Mouse (Mus musculus) myocyte (in vitro differentiated cells): ENCODE measurements around the gene Ctf1. TPM values are rescaled to one million over a fixed set of nuclear protein-coding genes. Genes with fewer than 3 reads are reported as not detected.

Experiments used
- H3K27me3 ChIP-seq: one replicate; pipeline ENCODE4 v1.6.1; 2011; ENCODE audit not compliant: control insufficient read depth, insufficient read depth, insufficient read length
- H3K36me3 ChIP-seq: one replicate; pipeline ENCODE4 v1.6.1; 2011; ENCODE audit not compliant: control insufficient read depth, insufficient read depth
- H3K4me2 ChIP-seq: one replicate; pipeline ENCODE4 v1.6.1; 2011; ENCODE audit warnings: low read depth, control low read depth
- H3K4me3 ChIP-seq: one replicate; pipeline ENCODE4 v1.5.1; 2011; ENCODE audit warnings: mild to moderate bottlenecking, control low read depth, moderate library complexity
- H3K79me2 ChIP-seq: one replicate; pipeline ENCODE4 v1.6.1; 2011; ENCODE audit not compliant: control insufficient read depth, insufficient read depth
- H3ac ChIP-seq: one replicate; pipeline ENCODE4 v1.6.1; 2011; ENCODE audit not compliant: control insufficient read depth, insufficient read length
- CEBPB ChIP-seq: IDR thresholded peaks from 2 replicates; pipeline ENCODE4 v1.6.1; 2011; ENCODE audit warnings: mild to moderate bottlenecking, moderate library complexity; ENCODE audit not compliant: poor library complexity, insufficient read depth, severe bottlenecking
- E2F4 ChIP-seq: IDR thresholded peaks from one replicate; pipeline ENCODE4 v1.6.1; 2011; ENCODE audit warnings: mild to moderate bottlenecking, control low read depth, moderate library complexity; ENCODE audit not compliant: insufficient read depth
- MAX ChIP-seq: IDR thresholded peaks from one replicate; pipeline ENCODE4 v1.6.1; 2011; ENCODE audit warnings: low read depth, mild to moderate bottlenecking, control low read depth
- MYOD1 ChIP-seq, 3 experiments: IDR thresholded peaks; one replicate each; pipeline ENCODE4 v1.6.1; 2011; ENCODE audit warnings: control low read depth in 2 of 3, low read depth in 2 of 3, mild to moderate bottlenecking in 2 of 3, moderate library complexity in 1 of 3; ENCODE audit not compliant: insufficient read length in 2 of 3, control insufficient read depth in 1 of 3
- MYOG ChIP-seq, 3 experiments: IDR thresholded peaks; one replicate each; pipeline ENCODE4 v1.6.1; 2011; ENCODE audit warnings: control low read depth in 2 of 3, low read depth in 2 of 3, mild to moderate bottlenecking in 2 of 3; ENCODE audit not compliant: insufficient read length in 2 of 3, control insufficient read depth in 1 of 3, insufficient read depth in 1 of 3
- POLR2A ChIP-seq: IDR thresholded peaks from one replicate; pipeline ENCODE4 v1.6.1; 2011; ENCODE audit warnings: low read depth, mild to moderate bottlenecking, control low read depth, moderate library complexity; ENCODE audit not compliant: insufficient read length
- POLR2AphosphoS2 ChIP-seq: IDR thresholded peaks from one replicate; pipeline ENCODE4 v1.6.1; 2011; ENCODE audit warnings: low read depth, control low read depth; ENCODE audit not compliant: insufficient read length
- REST ChIP-seq: IDR thresholded peaks from one replicate; pipeline ENCODE4 v1.6.1; 2011; ENCODE audit warnings: mild to moderate bottlenecking, control low read depth, moderate library complexity; ENCODE audit not compliant: insufficient read depth, insufficient read length
- SRF ChIP-seq: IDR thresholded peaks from one replicate; pipeline ENCODE4 v1.6.1; 2011; ENCODE audit warnings: low read depth; ENCODE audit not compliant: control insufficient read depth, insufficient read length
- TCF12 ChIP-seq: IDR thresholded peaks from one replicate; pipeline ENCODE4 v1.6.1; 2011; ENCODE audit warnings: mild to moderate bottlenecking, control low read depth; ENCODE audit not compliant: poor library complexity, insufficient read depth, severe bottlenecking
- TCF3 ChIP-seq: IDR thresholded peaks from one replicate; pipeline ENCODE4 v1.6.1; 2011; ENCODE audit warnings: low read depth, control low read depth; ENCODE audit not compliant: insufficient read length
- USF1 ChIP-seq: IDR thresholded peaks from one replicate; pipeline ENCODE4 v1.6.1; 2011; ENCODE audit warnings: low read depth, mild to moderate bottlenecking, control low read depth, moderate library complexity
- polyA plus RNA-seq: library from polyadenylated mRNA; unstranded; fragments of >200 nt; fragmentation: generic; extraction: Trizol; gene quantifications from one replicate; pipeline ENCODE4 v1.2.1, GENCODE M21; 2012; ENCODE audit warnings: missing spikeins

Gene Ctf1
- polyA plus RNA-seq, 1 experiment, result 8.9 TPM

- H3K27me3 ChIP-seq, result no peaks in the 10 kb centered on the region
- H3K79me2 ChIP-seq, result no peaks in the 10 kb centered on the region
- TF ChIP-seq E2F4 (no peak), POLR2AphosphoS2 (no peak), MAX (no peak), CEBPB (no peak), POLR2A (no peak), TCF3 (no peak)
- peak overlapping the region; percentile 61 for H3K4me2 ChIP-seq
- H3K4me3 ChIP-seq, result peak overlapping the region; percentile 47
- H3K36me3 ChIP-seq, result peaks cover 9% of the 10 kb centered on the region
- peak overlapping the region; percentile 21 for H3ac ChIP-seq
These were observed 35.2 kb downstream of the Ctf1 start for GRCm38 (mm10) chr7:127747559-127748234.

DNA sequence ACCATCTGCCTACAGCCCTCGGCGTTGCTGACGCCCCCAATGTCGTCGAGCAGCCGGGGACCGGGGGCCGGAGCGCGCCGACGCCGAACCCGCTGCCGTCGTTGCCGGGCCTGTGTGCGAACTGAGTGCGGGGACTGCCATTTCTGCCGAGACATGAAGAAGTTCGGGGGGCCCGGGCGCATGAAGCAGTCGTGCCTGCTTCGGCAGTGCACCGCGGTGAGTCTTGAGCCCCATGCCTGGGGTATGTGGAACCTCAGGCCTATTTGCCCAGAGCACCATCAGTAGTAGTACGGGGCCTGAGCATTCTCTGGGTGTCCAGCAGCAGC lies 35.7 kb downstream of the Ctf1 start:
- H3K27me3 ChIP-seq, result no peaks in the 10 kb centered on the region
- H3ac ChIP-seq, result no peak overlapping the region
- H3K36me3 ChIP-seq, result peaks cover 10% of the 10 kb centered on the region
- H3K4me2 ChIP-seq, result no peak overlapping the region
- H3K79me2 ChIP-seq, result no peaks in the 10 kb centered on the region
- no peak overlapping the region for H3K4me3 ChIP-seq
- TF ChIP-seq CEBPB, result no peak
- no peak for TF ChIP-seq TCF12
- no peak for TF ChIP-seq POLR2A
- TF ChIP-seq REST, result no peak
- TF ChIP-seq MYOG (IDR thresholded peaks at IDR 0.05; ENCODE audit: control insufficient read depth in 1 of 3, insufficient read depth in 1 of 3, insufficient read length in 2 of 3, low read depth in 2 of 3), result no peak
- TF ChIP-seq MAX, result no peak
- TF ChIP-seq TCF3, result no peak
- no peak for TF ChIP-seq E2F4
- no peak for TF ChIP-seq SRF
- no peak for TF ChIP-seq USF1
- TF ChIP-seq MYOD1 (IDR thresholded peaks at IDR 0.05; ENCODE audit: control insufficient read depth in 1 of 3, insufficient read length in 2 of 3, low read depth in 2 of 3), result no peak
- no peak for TF ChIP-seq POLR2AphosphoS2

- TF ChIP-seq MYOG (IDR thresholded peaks at IDR 0.05; ENCODE audit: control insufficient read depth in 1 of 3, insufficient read depth in 1 of 3, insufficient read length in 2 of 3, low read depth in 2 of 3), result no peak
- no peak for TF ChIP-seq POLR2AphosphoS2
- no peak for TF ChIP-seq MYOD1 (IDR thresholded peaks at IDR 0.05; ENCODE audit: control insufficient read depth in 1 of 3, insufficient read length in 2 of 3, low read depth in 2 of 3)
- TF ChIP-seq TCF3, result no peak
- TF ChIP-seq E2F4, result no peak
- no peak for TF ChIP-seq REST
- TF ChIP-seq TCF12, result no peak
- TF ChIP-seq CEBPB, result no peak
- no peak for TF ChIP-seq USF1
- TF ChIP-seq SRF, result no peak
- no peak for TF ChIP-seq POLR2A
- TF ChIP-seq MAX, result no peak
- H3ac ChIP-seq, result no peak overlapping the region
- H3K27me3 ChIP-seq, result no peaks in the 10 kb centered on the region
These were observed 37.9 kb downstream of the Ctf1 start for GRCm38 (mm10) chr7:127750131-127751127.

GRCm38 (mm10) chr7:127751619-127752018 lies 39.1 kb downstream of the Ctf1 start:
- no peak overlapping the region for H3ac ChIP-seq
- no peak overlapping the region for H3K4me3 ChIP-seq
- no peak for TF ChIP-seq REST
- no peak for TF ChIP-seq E2F4
- no peak for TF ChIP-seq CEBPB
- no peak for TF ChIP-seq TCF12
- TF ChIP-seq USF1, result no peak
- TF ChIP-seq SRF, result no peak
- TF ChIP-seq POLR2AphosphoS2, result no peak
- TF ChIP-seq MAX, result no peak
- no peak for TF ChIP-seq POLR2A
- TF ChIP-seq MYOD1 (IDR thresholded peaks at IDR 0.05; ENCODE audit: control insufficient read depth in 1 of 3, insufficient read length in 2 of 3, low read depth in 2 of 3), result no peak
- TF ChIP-seq TCF3, result no peak
- TF ChIP-seq MYOG (IDR thresholded peaks at IDR 0.05; ENCODE audit: control insufficient read depth in 1 of 3, insufficient read depth in 1 of 3, insufficient read length in 2 of 3, low read depth in 2 of 3), result no peak
- H3K79me2 ChIP-seq, result no peaks in the 10 kb centered on the region
- H3K27me3 ChIP-seq, result no peaks in the 10 kb centered on the region
- H3K4me2 ChIP-seq, result no peak overlapping the region
- H3K36me3 ChIP-seq, result peaks cover 14% of the 10 kb centered on the region

More at GRCm38 (mm10) chr7:127750131-127751127, 37.9 kb downstream of the Ctf1 start:
- H3K36me3 ChIP-seq, result peaks cover 10% of the 10 kb centered on the region
- no peaks in the 10 kb centered on the region for H3K79me2 ChIP-seq
- no peak overlapping the region for H3K4me2 ChIP-seq
- H3K4me3 ChIP-seq, result no peak overlapping the region
